In genomic region chr17:73174083-73174562, GRCm38 (mm10) we compare ENCODE assay signal across 9 mouse cellular contexts.
A peak's percentile ranks its signal among the peaks of the same experiment; 100 is the strongest.
DNase-seq lines count a peak whose midpoint lies in the region; ATAC-seq and TF ChIP-seq lines count a peak whose summit lies in the region.
"Had no signal": no experiment of that assay in that cellular context is flagged by ENCODE, and none has a peak within 500 bp of the region (broad histone marks: within the 10 kb centered on the region; RNA-seq: fewer than 3 reads in every experiment).

No protein-coding gene starts in this region.

- TF ChIP-seq EP300 in liver, postnatal 0 days (IDR thresholded peaks at IDR 0.05; ENCODE audit: low read depth): no peak

- no peak overlapping the region for H3K9ac ChIP-seq in liver, postnatal 0 days (replicated peaks)

- no peak overlapping the region for H3K4me2 ChIP-seq in liver, postnatal 0 days (ENCODE audit: low read depth, low read length)

- peak; percentile 77 for TF ChIP-seq CTCF in liver, postnatal 0 days (IDR thresholded peaks at IDR 0.05; ENCODE audit: low read depth)

- 59% methylated on average over 5 of the region's 5 CpGs for WGBS in liver, postnatal 0 days (ENCODE audit: insufficient replicate concordance)

- no peak overlapping the region for H3K4me3 ChIP-seq in liver, postnatal 0 days (ENCODE audit: low read depth, low read length)

- no peaks in the 10 kb centered on the region for H3K9me3 ChIP-seq in liver, postnatal 0 days (ENCODE audit: low read length)

- H3K27ac ChIP-seq in liver, postnatal 0 days (ENCODE audit: low read depth): no peak overlapping the region
- H3K27ac ChIP-seq: macrophage had no signal

- peak; percentile 67 for ATAC-seq in frontal cortex, adult (ENCODE audit: low TSS enrichment)
- ATAC-seq in inflammation-experienced regulatory T-cells, adult 6 months: peak; percentile 78
- ATAC-seq in liver, postnatal 0 days: peak; percentile 33; the same call in 1 of the 2 replicates

- no peaks in the 10 kb centered on the region for H3K36me3 ChIP-seq in liver, postnatal 0 days (replicated peaks; ENCODE audit: insufficient read depth, low read length)

- peak; percentile 13 to 20 for DNase-seq in urinary bladder, adult 18-20 months (ENCODE audit: low spot score in 2 of 2)
- no peak for DNase-seq in urinary bladder, adult 2 months (ENCODE audit: low spot score)
- peak; percentile 81 for DNase-seq in adrenal gland, postnatal 14 days
- peak; percentile 72 for DNase-seq in liver, postnatal 0 days
- DNase-seq in retina, embryonic 14.5 days (ENCODE audit: low spot score): peak; percentile 23
- peak; percentile 44 for DNase-seq in urinary bladder, postnatal 25 days (ENCODE audit: low spot score)

- H3K4me1 ChIP-seq in liver, postnatal 0 days (ENCODE audit: insufficient read depth): no peaks in the 10 kb centered on the region

- H3K27me3 ChIP-seq in liver, postnatal 0 days (ENCODE audit: insufficient read depth, low read length): no peaks in the 10 kb centered on the region
